Comparison of ENCODE assay signal across 1 mouse cellular context in genomic region chr11:69266253-69266652, GRCm38 (mm10).
TF ChIP-seq lines count a peak whose summit lies in the region.

No protein-coding gene starts in this region.

TF ChIP-seq in CH12.LX, 34 proteins besides CTCF, POLR2A, EP300 and RAD21 (continued from another document):
- TF ChIP-seq HCFC1 (IDR thresholded peaks at IDR 0.05; ENCODE audit: low read depth, low read length) (peak; percentile 63), USF1 (IDR thresholded peaks at IDR 0.05; ENCODE audit: low read depth, low read length) (peak; percentile 78), ELF1 (IDR thresholded peaks at IDR 0.05; ENCODE audit: low read depth, low read length) (peak; percentile 78), ZMIZ1 (IDR thresholded peaks at IDR 0.05; ENCODE audit: low read depth, low read length) (no peak), TCF12 (IDR thresholded peaks at IDR 0.05; ENCODE audit: low read depth, low read length) (peak; percentile 87), ZNF384 (IDR thresholded peaks at IDR 0.05; ENCODE audit: low read depth, low read length) (peak; percentile 55; the same call in 1 of the 2 replicates), MAZ (IDR thresholded peaks at IDR 0.05; ENCODE audit: low read depth, low read length) (peak; percentile 88), IRF4 (IDR thresholded peaks at IDR 0.05; ENCODE audit: low read depth, low read length) (peak; percentile 86), GABPA (IDR thresholded peaks at IDR 0.05; ENCODE audit: insufficient replicate concordance, low read depth, low read length) (no peak; the same call in 1 of the 2 replicates), SMC3 (IDR thresholded peaks at IDR 0.05; ENCODE audit: low read depth, low read length) (no peak), SIN3A (IDR thresholded peaks at IDR 0.05; ENCODE audit: low read length) (peak; percentile 75; the same call in 1 of the 2 replicates), MXI1 (IDR thresholded peaks at IDR 0.05; ENCODE audit: low read depth, low read length) (peak; percentile 75; the same call in 1 of the 2 replicates), NRF1 (IDR thresholded peaks at IDR 0.05; ENCODE audit: low read depth, low read length) (peak; percentile 79), CHD2 (IDR thresholded peaks at IDR 0.05; ENCODE audit: low read length) (peak; percentile 94), ZKSCAN1 (IDR thresholded peaks at IDR 0.05; ENCODE audit: borderline replicate concordance, low read depth, low read length) (peak; percentile 16; the same call in 1 of the 2 replicates), MEF2A (IDR thresholded peaks at IDR 0.05; ENCODE audit: borderline replicate concordance, low read depth, low read length) (peak; percentile 95), RCOR1 (conservative IDR thresholded peaks at IDR 0.05; ENCODE audit: low read depth, low read length) (0 out of 2 replicates have a peak, but pooled peaks have one; percentile 39), PAX5 (IDR thresholded peaks at IDR 0.05; ENCODE audit: low read length) (no peak), POLR2AphosphoS2 (IDR thresholded peaks at IDR 0.05; ENCODE audit: low read depth, low read length) (no peak), JUN (IDR thresholded peaks at IDR 0.05; ENCODE audit: insufficient read depth, low read depth, low read length) (peak; percentile 38), JUND (conservative IDR thresholded peaks at IDR 0.05; ENCODE audit: low read depth, low read length) (peak; percentile 56), MAFK (IDR thresholded peaks at IDR 0.05; ENCODE audit: insufficient replicate concordance, low read length) (0 out of 2 replicates have a peak, but pooled peaks have one; percentile 56), KAT2A (IDR thresholded peaks at IDR 0.05; ENCODE audit: insufficient replicate concordance, low read length) (0 out of 2 replicates have a peak, but pooled peaks have one; percentile 47), ETS1 (conservative IDR thresholded peaks at IDR 0.05; ENCODE audit: low read depth, low read length) (peak; percentile 86), UBTF (IDR thresholded peaks at IDR 0.05; ENCODE audit: low read depth, low read length) (no peak), USF2 (conservative IDR thresholded peaks at IDR 0.05; ENCODE audit: low read depth, low read length) (peak; percentile 70), BHLHE40 (IDR thresholded peaks at IDR 0.05; ENCODE audit: low read depth, low read length) (peak; percentile 83), NELFE (IDR thresholded peaks at IDR 0.05; ENCODE audit: low read depth, low read length) (peak; percentile 60), MAX (IDR thresholded peaks at IDR 0.05; ENCODE audit: low read length) (peak; percentile 85; the same call in 1 of the 2 replicates), TBP (conservative IDR thresholded peaks at IDR 0.05; ENCODE audit: low read depth, low read length) (peak; percentile 75), ZC3H11A (IDR thresholded peaks at IDR 0.05; ENCODE audit: low read depth, low read length) (no peak), MYC (IDR thresholded peaks at IDR 0.05; ENCODE audit: low read depth, low read length) (peak; percentile 90; the same call in 1 of the 2 replicates), E2F4 (IDR thresholded peaks at IDR 0.05; ENCODE audit: insufficient replicate concordance, low read depth, low read length) (no peak)
